Mouse (Mus musculus) inflammation-experienced regulatory T-cells (primary cell): ENCODE measurements around the gene 9330161L09Rik. TPM values are rescaled to one million over a fixed set of nuclear protein-coding genes. Genes with fewer than 3 reads are reported as not detected.

Experiments used
- polyA plus RNA-seq, 2 experiments: library from polyadenylated mRNA; unstranded; fragments of 100-300 nt; shearing (Covaris generic); gene quantifications; one replicate each; pipeline ENCODE4 v1.2.1; 2017

Gene 9330161L09Rik
- polyA plus RNA-seq = 1 to 10 TPM; 1.4 to 1.9 TPM

DNA sequence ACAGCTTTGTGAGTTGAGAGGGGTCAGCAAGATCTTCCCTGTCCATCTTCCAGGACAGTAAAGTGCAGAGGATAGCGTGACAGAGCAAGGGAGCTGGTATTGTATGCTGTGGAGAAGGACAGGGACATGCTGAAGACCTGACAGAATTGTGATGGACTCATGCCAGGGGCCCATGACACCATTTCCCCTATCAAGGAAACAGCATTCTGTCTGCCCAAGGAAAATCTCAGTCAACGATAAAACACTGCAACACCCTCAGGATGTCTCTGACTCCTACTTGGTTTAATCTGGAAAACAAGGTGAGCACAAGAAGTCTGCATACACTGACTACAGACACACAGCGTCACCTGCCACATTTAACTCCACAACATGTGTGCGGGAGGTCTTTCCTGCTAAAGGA is at the start of gene 9330161L09Rik:
9330161L09Rik (minus strand) TSS at position 101 of the 400 bp plus-strand sequence.

DNA sequence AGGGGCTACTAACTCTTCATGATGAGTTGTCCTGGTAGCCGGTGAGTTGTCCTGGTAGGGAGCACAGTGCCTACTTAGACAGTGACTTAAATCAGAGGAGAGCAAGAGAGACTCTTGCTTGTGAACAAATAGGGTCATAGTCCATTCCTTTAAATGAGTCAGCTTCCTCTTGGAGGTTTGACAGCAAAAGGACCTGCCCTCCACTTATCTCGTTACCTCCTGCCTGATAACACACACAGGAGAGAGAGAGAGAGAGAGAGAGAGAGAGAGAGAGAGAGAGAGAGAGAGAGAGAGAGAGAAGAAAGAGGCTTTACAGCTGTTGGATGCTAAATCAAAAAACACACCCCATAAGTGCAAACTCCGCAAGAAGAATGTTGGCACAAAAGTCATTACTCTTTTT is 49.5 kb upstream of the 9330161L09Rik start, which contains the start of gene Ifi27l2b:
Ifi27l2b (minus strand) TSS at position 84 of the 400 bp plus-strand sequence.

DNA sequence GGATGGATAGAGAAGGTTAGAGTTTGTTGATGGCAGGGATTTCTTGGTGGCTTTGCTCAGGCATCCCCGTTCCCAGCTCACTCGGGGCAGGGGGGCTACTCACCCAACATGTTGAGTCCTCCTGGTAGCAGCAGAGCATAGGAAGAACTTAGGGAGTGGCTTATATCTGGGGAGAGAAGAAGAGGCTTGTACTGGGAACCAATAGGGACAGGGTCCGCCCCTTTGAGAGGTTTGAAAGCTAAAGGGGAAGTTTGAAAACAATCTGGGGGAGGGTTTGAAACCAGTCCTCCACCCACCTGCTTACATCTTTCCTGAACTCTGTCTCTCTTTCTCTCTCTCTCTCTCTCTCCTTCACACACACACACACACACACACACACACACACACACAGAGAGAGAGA is 35.9 kb upstream of the 9330161L09Rik start, which contains the start of gene Ifi27l2a:
Ifi27l2a (minus strand) TSS at position 157 of the 400 bp plus-strand sequence.

DNA sequence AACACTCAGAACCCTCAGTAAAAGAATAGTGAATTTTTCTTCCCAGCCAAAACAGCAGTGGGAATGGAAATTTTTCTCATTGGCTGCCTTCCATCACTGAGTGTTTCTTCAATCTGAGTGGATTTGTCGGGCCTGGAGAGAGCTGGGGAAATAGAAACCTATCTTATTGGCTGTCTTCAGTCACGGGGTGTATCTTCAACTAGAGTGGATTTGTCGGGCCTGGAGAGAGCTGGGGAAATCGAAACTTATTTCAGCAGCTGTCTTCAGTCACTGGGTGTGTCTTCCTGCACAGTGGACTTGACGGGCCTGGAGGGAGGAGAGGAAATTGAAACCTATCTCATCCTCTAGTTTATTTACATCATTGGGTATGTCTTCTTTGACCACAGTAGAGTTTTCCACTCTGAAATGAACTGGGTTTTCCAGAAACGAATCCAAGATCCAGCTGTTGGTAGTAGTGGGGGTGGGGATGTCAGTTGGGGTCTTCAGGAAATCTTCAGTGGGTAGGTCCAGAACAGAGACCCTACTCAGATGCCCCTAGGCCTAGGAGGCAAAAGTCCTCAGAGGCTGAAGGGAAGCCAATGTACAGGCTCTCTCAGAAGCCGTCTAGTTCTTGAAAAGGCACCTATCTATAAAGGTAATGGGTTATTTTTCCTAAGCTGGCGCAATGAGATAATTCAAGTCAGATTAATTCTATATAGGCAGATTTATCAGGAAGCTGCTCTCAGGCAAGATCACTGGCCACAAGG is 26.5 kb upstream of the 9330161L09Rik start, which contains the start of gene Ifi27:
Ifi27 (plus strand) TSS at position 226 of the 746 bp plus-strand sequence.

DNA sequence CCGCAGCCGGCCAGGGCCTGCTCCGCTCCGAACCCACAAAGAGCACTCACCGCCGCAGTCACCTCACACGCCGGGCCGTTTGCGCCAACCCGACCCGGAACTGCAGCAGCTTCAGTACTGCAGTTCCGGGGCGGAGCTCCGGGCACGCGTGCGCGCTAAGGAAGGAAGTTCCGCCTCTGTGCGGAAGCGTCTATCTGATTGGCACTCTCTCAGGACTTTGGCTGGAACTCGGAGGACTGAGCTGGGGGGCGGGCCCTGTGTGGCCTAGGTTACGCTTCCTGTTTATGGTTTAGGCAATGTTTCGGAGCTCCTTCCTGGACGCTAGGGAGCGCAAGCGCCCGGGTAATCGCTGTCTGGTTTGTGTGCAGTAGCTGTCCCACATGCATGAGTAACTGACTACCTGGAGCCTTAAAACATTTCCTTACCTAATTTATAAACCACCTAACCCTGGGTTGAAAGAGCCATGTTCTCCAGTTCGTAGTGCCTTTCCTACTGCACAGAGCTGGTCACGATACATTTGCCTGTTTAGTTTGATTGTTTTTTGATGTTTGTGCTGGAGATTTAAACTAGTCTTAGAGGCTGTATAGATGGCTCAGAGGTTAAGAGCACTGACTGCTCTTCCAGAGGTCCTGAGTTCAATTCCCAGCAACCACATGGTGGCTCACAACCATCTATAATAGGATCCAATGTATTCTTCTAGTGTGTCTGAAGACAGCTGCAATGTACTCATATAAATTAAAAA is 18.3 kb upstream of the 9330161L09Rik start, which contains the start of gene Ddx24:
Ddx24 (minus strand) TSS at position 102 of the 742 bp plus-strand sequence.

DNA sequence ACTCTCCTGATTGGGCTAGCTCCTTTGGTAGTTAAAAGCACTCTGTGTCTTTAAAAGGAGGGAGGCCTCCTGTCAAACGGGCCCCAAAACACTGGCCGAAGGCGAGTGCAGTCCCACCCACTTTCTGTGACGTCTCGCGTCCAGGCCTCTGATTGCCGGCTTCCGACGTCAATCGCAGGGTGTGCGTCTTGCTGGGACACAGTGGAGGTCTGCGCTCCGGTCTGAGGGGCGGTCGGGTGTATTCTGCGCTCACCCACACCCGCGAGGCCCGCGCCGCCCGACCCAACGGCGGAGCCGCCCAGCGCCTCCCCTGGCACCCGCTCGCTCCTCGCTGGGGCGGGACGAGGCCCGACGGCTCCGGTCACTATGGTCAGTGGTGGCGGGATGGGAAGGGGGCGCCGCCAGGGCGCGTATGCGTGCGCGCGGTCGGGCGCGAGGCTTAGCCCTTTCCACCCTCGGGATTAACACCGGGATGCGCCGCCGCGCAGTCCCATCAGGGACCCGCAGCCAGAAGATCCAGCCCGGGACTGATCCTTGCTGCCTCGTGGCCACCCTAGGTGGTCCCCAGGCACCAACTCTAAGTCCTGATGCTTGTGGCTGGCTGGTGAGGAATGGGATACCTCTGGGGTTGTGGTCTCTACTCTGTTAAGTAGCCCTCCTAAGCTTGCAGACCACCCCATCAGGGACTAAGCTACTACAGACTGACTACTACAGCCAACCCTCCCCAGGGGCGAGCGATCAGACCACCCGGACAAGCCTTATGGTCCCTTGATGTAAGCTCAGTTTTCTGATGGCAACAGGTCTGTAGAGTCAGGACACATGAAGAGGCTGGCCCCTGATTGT is 18.9 kb downstream of the 9330161L09Rik start, which contains the start of gene Otub2:
Otub2 (plus strand) TSS at position 178 of the 843 bp plus-strand sequence.

Other genes with a start within 250 kb of the 9330161L09Rik start
- gene Prima1, start 165.7 kb downstream of the 9330161L09Rik start, polyA plus RNA-seq = not detected
- not detected for gene Fam181a, start 96.8 kb downstream of the 9330161L09Rik start, polyA plus RNA-seq
- 10 to 100 TPM; 28.6 to 46.9 TPM for gene Asb2, start 51.8 kb downstream of the 9330161L09Rik start, polyA plus RNA-seq
- gene Otub2, start 19.1 kb downstream of the 9330161L09Rik start, polyA plus RNA-seq = 1 to 10 TPM; 2.9 to 8.3 TPM
- 100 to 1,000 TPM; 175 to 176 TPM for gene Ddx24, start 18.0 kb upstream of the 9330161L09Rik start, polyA plus RNA-seq
- 100 to 1,000 TPM; 333 to 416 TPM for gene Ifi27, start 26.4 kb upstream of the 9330161L09Rik start, polyA plus RNA-seq
- 1,000 to 10,000 TPM in 1 of 2 experiments, 100 to 1,000 TPM in 1; 502 to 1,133 TPM for gene Ifi27l2a, start 35.9 kb upstream of the 9330161L09Rik start, polyA plus RNA-seq
- 1 to 10 TPM in 1 of 2 experiments, not detected in 1; 1.6 TPM for gene Ifi27l2b, start 49.4 kb upstream of the 9330161L09Rik start, polyA plus RNA-seq
- gene Ppp4r4, start 124.5 kb upstream of the 9330161L09Rik start, polyA plus RNA-seq = under 1 TPM in 1 of 2 experiments, not detected in 1; 0.33 TPM
- gene Serpina10, start 223.6 kb upstream of the 9330161L09Rik start, polyA plus RNA-seq = under 1 TPM in 1 of 2 experiments, not detected in 1; 0.14 TPM
- under 1 TPM in 1 of 2 experiments, not detected in 1; 0.23 TPM for gene Serpina6, start 249.4 kb upstream of the 9330161L09Rik start, polyA plus RNA-seq